Mouse (Mus musculus) left cerebral cortex, postnatal 10 days (tissue): ENCODE measurements at regions not wholly inside any gene's neighbourhood (a gene's known extent, or its start where the extent isn't known, plus 50 kb on each side); places are given as distances from the start of the nearest gene placed in this dataset.

Source experiments
- DNase-seq, 2 experiments: peaks; one replicate each; pipeline ENCODE4 v3.0.0; 2021 to 2022; ENCODE audit warnings: low spot score in 2 of 2, mixed read lengths in 1 of 2; ENCODE audit errors: extremely low spot score in 1 of 2
- intact Hi-C: fragments of 180-260 bp; cut with DNase I; formaldehyde crosslinking; loops from one replicate; pipeline ENCODE4 v1.15.1; 2025

DNA sequence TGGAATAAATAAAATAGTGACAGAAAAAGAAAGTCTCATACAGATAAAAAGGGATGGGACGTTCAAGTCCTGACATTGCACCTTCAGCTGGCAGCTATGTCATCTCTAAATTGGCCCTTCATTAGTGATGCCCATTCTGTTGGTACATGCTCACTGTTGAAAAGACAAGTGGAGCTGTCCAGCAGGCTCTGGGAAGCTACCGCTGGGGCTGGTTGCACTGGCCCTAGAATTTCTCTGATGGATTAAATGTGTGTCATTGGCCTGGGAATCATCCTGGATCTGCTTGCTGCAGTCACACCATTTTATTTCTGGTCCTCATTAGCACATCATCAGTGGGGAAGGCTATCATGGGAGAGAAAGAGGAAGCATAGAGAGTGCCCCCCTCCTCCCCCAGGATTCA, 72.2 kb upstream of the Raph1 start:
- intact Hi-C loops = no loop called here
- DNase-seq = no peak

DNA sequence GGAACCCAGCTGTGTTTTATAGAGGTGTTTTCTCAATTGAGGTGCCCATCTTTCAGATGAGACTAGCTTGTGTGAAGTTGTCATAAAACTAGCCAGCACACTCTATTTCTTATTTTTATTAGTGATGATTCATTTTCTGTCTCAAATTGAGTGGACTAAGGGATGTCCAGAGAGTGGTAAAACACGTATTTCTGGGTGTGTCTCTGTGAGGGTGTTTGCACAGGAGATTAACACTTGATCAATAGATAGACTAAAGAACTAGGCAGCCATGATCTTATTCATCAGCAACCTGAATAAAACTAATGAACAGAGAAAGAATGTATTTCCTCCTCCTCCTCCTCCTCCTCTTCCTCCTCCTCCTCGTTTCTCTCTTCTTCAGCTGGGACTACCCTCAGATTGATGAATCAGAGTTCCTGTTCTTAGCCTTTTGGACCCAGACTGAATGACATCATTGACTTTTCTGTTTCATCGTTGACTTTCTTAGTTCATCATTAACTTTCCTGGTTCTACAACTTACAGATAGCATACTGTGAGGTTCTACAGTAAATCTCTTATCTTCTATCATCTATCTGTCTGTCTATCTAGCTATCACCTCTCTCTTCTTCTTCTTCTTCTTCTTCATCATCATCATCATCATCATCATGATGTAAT, 70.0 kb upstream of the Raph1 start:
- intact Hi-C loops = loop anchor here (1.0 kb wide), 1 partner anchor 8 kb away; no protein-coding TSS in a partner anchor
- no peak for DNase-seq

GRCm38 (mm10) chr1:60627786-60628453, 61.0 kb upstream of the Raph1 start:
- DNase-seq = no peak

GRCm38 (mm10) chr1:60627367-60627766, 60.5 kb upstream of the Raph1 start:
- intact Hi-C loops = no loop called here
- DNase-seq = no peak

More at GRCm38 (mm10) chr1:60627786-60628453, 61.0 kb upstream of the Raph1 start:
- intact Hi-C loops = no loop called here

- peak in 1 of 2 experiments; percentile 22 for DNase-seq
- intact Hi-C loops = no loop called here
These were observed 59.0 kb upstream of the Raph1 start for GRCm38 (mm10) chr1:60625698-60626486.

DNA sequence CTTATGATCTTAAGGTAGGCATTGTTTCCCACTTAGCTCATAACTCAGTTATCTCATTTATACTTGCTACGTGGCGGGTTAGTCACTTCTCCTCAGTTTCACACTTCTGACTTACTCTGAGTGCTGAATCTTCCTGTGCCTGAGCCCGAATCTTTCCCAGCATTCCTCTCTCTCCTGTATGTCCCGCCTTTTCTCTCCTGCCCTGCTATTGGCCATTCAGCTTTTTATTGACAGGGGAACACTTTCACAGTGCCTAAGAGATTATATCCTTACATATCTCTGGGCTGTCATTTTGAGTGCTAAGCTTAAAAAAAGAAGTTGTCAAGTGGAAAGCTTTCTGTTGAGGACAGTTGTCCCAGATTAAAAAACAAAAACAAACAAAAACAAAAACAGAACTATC, 57.3 kb upstream of the Raph1 start:
- DNase-seq = no peak
- intact Hi-C loops = no loop called here

- intact Hi-C loops = no loop called here
- no peak for DNase-seq
These were observed 56.6 kb upstream of the Raph1 start for GRCm38 (mm10) chr1:60623440-60624016.

- no peak for DNase-seq
- intact Hi-C loops = no loop called here
These were observed 54.9 kb upstream of the Raph1 start for GRCm38 (mm10) chr1:60621770-60622169.

DNA sequence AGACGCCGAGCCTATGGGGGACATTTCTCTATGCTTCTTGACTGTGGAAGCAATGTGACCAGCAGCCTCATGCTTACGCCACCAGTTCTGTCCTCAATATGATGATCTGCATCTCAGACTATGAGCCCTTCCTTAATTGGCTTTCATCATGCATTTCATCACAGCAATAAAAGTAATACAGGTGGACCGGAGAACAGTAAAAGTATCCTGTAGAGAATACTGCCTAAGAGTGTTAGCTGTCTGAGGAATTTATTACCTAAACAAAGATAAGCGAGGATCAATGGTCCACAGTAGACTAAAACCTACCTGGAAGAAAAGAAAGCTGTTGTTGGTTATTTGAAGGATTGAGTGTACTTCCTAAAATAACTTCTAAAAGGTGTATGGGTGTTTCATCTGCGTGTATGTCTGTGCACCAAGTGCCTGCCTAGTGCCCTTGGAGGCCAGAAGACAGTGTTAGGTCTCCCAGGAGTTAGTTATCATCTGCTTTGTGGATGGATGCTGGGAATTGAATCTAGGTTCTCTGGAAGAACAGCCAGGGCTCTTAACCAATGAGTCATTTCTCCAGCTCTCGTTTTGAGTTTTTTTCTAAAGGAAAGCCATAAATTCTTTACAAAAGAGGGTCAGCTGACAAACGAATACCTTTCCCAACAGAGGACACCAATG, 54.3 kb upstream of the Raph1 start:
- DNase-seq = no peak
- intact Hi-C loops = no loop called here

- intact Hi-C loops = no loop called here
- no peak for DNase-seq
These were observed 51.5 kb upstream of the Raph1 start for GRCm38 (mm10) chr1:60618389-60618788.

DNA sequence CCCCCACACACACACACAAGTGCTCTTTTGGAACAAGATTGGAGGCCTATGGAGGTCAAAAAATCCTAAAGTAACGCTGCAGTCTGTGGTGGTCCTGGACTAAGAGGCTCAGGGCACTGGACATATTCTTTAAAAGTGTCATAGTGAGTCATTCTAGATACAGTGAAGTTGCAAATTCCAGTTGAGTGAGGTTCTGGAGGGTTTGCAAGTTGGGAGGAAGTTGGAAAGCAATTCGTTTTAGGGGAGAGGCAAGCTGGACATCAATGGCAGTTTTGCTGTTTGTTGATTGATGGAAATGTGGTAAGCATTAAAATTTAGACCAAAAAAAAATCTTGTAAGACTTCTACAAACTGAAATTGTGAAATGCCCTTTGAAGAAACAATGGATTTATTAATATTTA, 50.0 kb upstream of the Raph1 start:
- intact Hi-C loops = no loop called here
- DNase-seq = no peak
